Mouse (Mus musculus): ENCODE measurements at regions not wholly inside any gene's neighbourhood (a gene's known extent, or its start where the extent isn't known, plus 50 kb on each side); places are given as distances from the start of the nearest gene placed in this dataset.

- ATAC-seq (ENCODE audit: low FRiP score, low TSS enrichment) (no peak), DNase-seq (no peak)
- Histone ChIP-seq H3K9me3 (ENCODE audit: control insufficient read depth, low read length) (no peaks in the 10 kb centered on the region), H3K27ac (replicated peaks; ENCODE audit: low read depth, low read length) (no peak overlapping the region), H3K4me1 (ENCODE audit: control insufficient read depth, insufficient read depth, low read length) (peaks cover 8% of the 10 kb centered on the region), H3K36me3 (ENCODE audit: control insufficient read depth, insufficient read depth, low read length) (no peaks in the 10 kb centered on the region), H3K4me3 (replicated peaks; ENCODE audit: low read depth, low read length) (no peak overlapping the region), H3K4me2 (ENCODE audit: low read length) (no peak overlapping the region), H3K9ac (replicated peaks; ENCODE audit: low read length) (no peak overlapping the region), H3K27me3 (ENCODE audit: control insufficient read depth, insufficient read depth, low read length) (no peaks in the 10 kb centered on the region)
- WGBS, result 86% methylated on average over 4 of the region's 4 CpGs
Observed at GRCm38 (mm10) chr1:35878426-35878825, 189.8 kb upstream of the Hs6st1 start.

GRCm38 (mm10) chr1:35879388-35880093, 188.7 kb upstream of the Hs6st1 start:
- Histone ChIP-seq H3K4me2 (ENCODE audit: low read length) (no peak overlapping the region), H3K27ac (replicated peaks; ENCODE audit: low read depth, low read length) (no peak overlapping the region), H3K4me3 (replicated peaks; ENCODE audit: low read depth, low read length) (no peak overlapping the region), H3K4me1 (ENCODE audit: control insufficient read depth, insufficient read depth, low read length) (peaks cover 8% of the 10 kb centered on the region), H3K9me3 (ENCODE audit: control insufficient read depth, low read length) (no peaks in the 10 kb centered on the region), H3K27me3 (ENCODE audit: control insufficient read depth, insufficient read depth, low read length) (no peaks in the 10 kb centered on the region), H3K36me3 (ENCODE audit: control insufficient read depth, insufficient read depth, low read length) (no peaks in the 10 kb centered on the region), H3K9ac (replicated peaks; ENCODE audit: low read length) (no peak overlapping the region)
- ATAC-seq (ENCODE audit: low FRiP score, low TSS enrichment), result no peak
- DNase-seq, result peak; percentile 43
- WGBS, result 70% methylated on average over 11 of the region's 11 CpGs

- H3K27ac ChIP-seq (replicated peaks; ENCODE audit: low read depth, low read length), result no peak overlapping the region
- H3K4me1 ChIP-seq (ENCODE audit: control insufficient read depth, insufficient read depth, low read length), result peaks cover 3% of the 10 kb centered on the region
- H3K4me2 ChIP-seq (ENCODE audit: low read length), result no peak overlapping the region
- no peak for ATAC-seq (ENCODE audit: low FRiP score, low TSS enrichment)
- no peak overlapping the region for H3K4me3 ChIP-seq (replicated peaks; ENCODE audit: low read depth, low read length)
- no peak for DNase-seq
- H3K9ac ChIP-seq (replicated peaks; ENCODE audit: low read length), result no peak overlapping the region
- H3K9me3 ChIP-seq (ENCODE audit: control insufficient read depth, low read length), result no peaks in the 10 kb centered on the region
- H3K36me3 ChIP-seq (ENCODE audit: control insufficient read depth, insufficient read depth, low read length), result no peaks in the 10 kb centered on the region
- WGBS, result 89% methylated on average over 6 of the region's 6 CpGs
- H3K27me3 ChIP-seq (ENCODE audit: control insufficient read depth, insufficient read depth, low read length), result no peaks in the 10 kb centered on the region
Observed at GRCm38 (mm10) chr1:35880562-35881265, 187.5 kb upstream of the Hs6st1 start.

- H3K9ac ChIP-seq (replicated peaks; ENCODE audit: low read length), result no peak overlapping the region
- no peaks in the 10 kb centered on the region for H3K36me3 ChIP-seq (ENCODE audit: control insufficient read depth, insufficient read depth, low read length)
- no peaks in the 10 kb centered on the region for H3K27me3 ChIP-seq (ENCODE audit: control insufficient read depth, insufficient read depth, low read length)
- 75% methylated on average over 4 of the region's 4 CpGs for WGBS
- DNase-seq, result no peak
- no peak overlapping the region for H3K4me2 ChIP-seq (ENCODE audit: low read length)
- H3K9me3 ChIP-seq (ENCODE audit: control insufficient read depth, low read length), result no peaks in the 10 kb centered on the region
- ATAC-seq (ENCODE audit: low FRiP score, low TSS enrichment), result no peak
- H3K4me1 ChIP-seq (ENCODE audit: control insufficient read depth, insufficient read depth, low read length), result no peaks in the 10 kb centered on the region
- H3K27ac ChIP-seq (replicated peaks; ENCODE audit: low read depth, low read length), result no peak overlapping the region
- no peak overlapping the region for H3K4me3 ChIP-seq (replicated peaks; ENCODE audit: low read depth, low read length)
Observed at GRCm38 (mm10) chr1:35881521-35881920, 186.7 kb upstream of the Hs6st1 start.

- Histone ChIP-seq H3K9ac (replicated peaks; ENCODE audit: low read length) (no peak overlapping the region), H3K4me3 (replicated peaks; ENCODE audit: low read depth, low read length) (no peak overlapping the region), H3K9me3 (ENCODE audit: control insufficient read depth, low read length) (no peaks in the 10 kb centered on the region), H3K4me1 (ENCODE audit: control insufficient read depth, insufficient read depth, low read length) (no peaks in the 10 kb centered on the region), H3K4me2 (ENCODE audit: low read length) (no peak overlapping the region), H3K27ac (replicated peaks; ENCODE audit: low read depth, low read length) (no peak overlapping the region), H3K36me3 (ENCODE audit: control insufficient read depth, insufficient read depth, low read length) (no peaks in the 10 kb centered on the region), H3K27me3 (ENCODE audit: control insufficient read depth, insufficient read depth, low read length) (no peaks in the 10 kb centered on the region)
- ATAC-seq (ENCODE audit: low FRiP score, low TSS enrichment), result no peak
- DNase-seq, result no peak
- 60% methylated on average over 1 of the region's 1 CpGs for WGBS
Observed at GRCm38 (mm10) chr1:35882101-35882500, 186.1 kb upstream of the Hs6st1 start.

GRCm38 (mm10) chr1:35889731-35890499, 178.3 kb upstream of the Hs6st1 start:
- ATAC-seq (ENCODE audit: low FRiP score, low TSS enrichment) (no peak), DNase-seq (no peak)
- no peak overlapping the region for H3K9ac ChIP-seq (replicated peaks; ENCODE audit: low read length)
- no peaks in the 10 kb centered on the region for H3K4me1 ChIP-seq (ENCODE audit: control insufficient read depth, insufficient read depth, low read length)
- WGBS, result 62% methylated on average over 19 of the region's 19 CpGs
- no peak overlapping the region for H3K4me2 ChIP-seq (ENCODE audit: low read length)
- no peaks in the 10 kb centered on the region for H3K36me3 ChIP-seq (ENCODE audit: control insufficient read depth, insufficient read depth, low read length)
- H3K4me3 ChIP-seq (replicated peaks; ENCODE audit: low read depth, low read length), result no peak overlapping the region
- H3K9me3 ChIP-seq (ENCODE audit: control insufficient read depth, low read length), result 0 out of 2 replicates have a peak, but pooled peaks cover 4% of the 10 kb centered on the region
- no peaks in the 10 kb centered on the region for H3K27me3 ChIP-seq (ENCODE audit: control insufficient read depth, insufficient read depth, low read length)
- H3K27ac ChIP-seq (replicated peaks; ENCODE audit: low read depth, low read length), result no peak overlapping the region

- DNase-seq (no peak), ATAC-seq (ENCODE audit: low FRiP score, low TSS enrichment) (no peak)
- H3K27ac ChIP-seq (replicated peaks; ENCODE audit: low read depth, low read length), result no peak overlapping the region
- no peaks in the 10 kb centered on the region for H3K4me1 ChIP-seq (ENCODE audit: control insufficient read depth, insufficient read depth, low read length)
- no peak overlapping the region for H3K9ac ChIP-seq (replicated peaks; ENCODE audit: low read length)
- WGBS, result 93% methylated on average over 15 of the region's 15 CpGs
- 0 out of 2 replicates have a peak, but pooled peaks cover 5% of the 10 kb centered on the region for H3K9me3 ChIP-seq (ENCODE audit: control insufficient read depth, low read length)
- no peaks in the 10 kb centered on the region for H3K27me3 ChIP-seq (ENCODE audit: control insufficient read depth, insufficient read depth, low read length)
- no peaks in the 10 kb centered on the region for H3K36me3 ChIP-seq (ENCODE audit: control insufficient read depth, insufficient read depth, low read length)
- no peak overlapping the region for H3K4me3 ChIP-seq (replicated peaks; ENCODE audit: low read depth, low read length)
- no peak overlapping the region for H3K4me2 ChIP-seq (ENCODE audit: low read length)
Observed at GRCm38 (mm10) chr1:35890500-35890900, 177.7 kb upstream of the Hs6st1 start.

- Histone ChIP-seq H3K9ac (replicated peaks; ENCODE audit: low read length) (no peak overlapping the region), H3K27ac (replicated peaks; ENCODE audit: low read depth, low read length) (no peak overlapping the region), H3K36me3 (ENCODE audit: control insufficient read depth, insufficient read depth, low read length) (no peaks in the 10 kb centered on the region), H3K9me3 (ENCODE audit: control insufficient read depth, low read length) (0 out of 2 replicates have a peak, but pooled peaks cover 7% of the 10 kb centered on the region), H3K4me2 (ENCODE audit: low read length) (no peak overlapping the region), H3K4me3 (replicated peaks; ENCODE audit: low read depth, low read length) (no peak overlapping the region), H3K27me3 (ENCODE audit: control insufficient read depth, insufficient read depth, low read length) (no peaks in the 10 kb centered on the region), H3K4me1 (ENCODE audit: control insufficient read depth, insufficient read depth, low read length) (no peaks in the 10 kb centered on the region)
- ATAC-seq (ENCODE audit: low FRiP score, low TSS enrichment) (no peak), DNase-seq (no peak)
- 84% methylated on average over 1 of the region's 1 CpGs for WGBS
Observed at GRCm38 (mm10) chr1:35899536-35899935, 168.7 kb upstream of the Hs6st1 start.
